Mouse (Mus musculus): Measurements from ENCODE around the gene Kras. TPM values are rescaled to one million over a fixed set of nuclear protein-coding genes. Genes with fewer than 3 reads are reported as not detected.

Kras gene
- polyA plus RNA-seq, 1 experiment from 2014 or later, result 86.8 TPM

DNA sequence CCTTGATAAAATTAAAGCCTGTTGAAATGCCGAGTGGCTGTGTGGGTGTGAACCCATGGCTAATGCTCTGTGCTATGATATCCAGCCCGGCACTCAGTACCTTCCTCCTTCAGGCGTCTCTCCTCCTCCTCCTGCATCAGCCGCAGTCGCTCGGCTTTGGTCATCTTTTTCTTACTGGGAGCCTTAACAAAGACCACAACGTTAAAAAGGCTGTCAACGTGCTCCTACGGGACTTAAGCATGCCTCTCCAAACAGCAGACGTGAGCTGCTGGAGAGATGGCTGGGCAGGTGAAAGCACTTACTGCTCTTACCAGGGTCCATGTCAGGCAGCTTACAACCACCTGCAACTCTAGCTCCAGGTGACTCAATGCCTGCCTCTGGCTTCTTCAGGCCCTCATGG lies 44.9 kb downstream of the Kras start:
- H3K4me1 ChIP-seq (ENCODE audit: control insufficient read depth, insufficient read depth, low read length), result peaks cover 2% of the 10 kb centered on the region
- H3K9ac ChIP-seq (ENCODE audit: low read depth, low read length), result no peak overlapping the region
- 68% methylated on average over 10 of the region's 10 CpGs for WGBS
- no peaks in the 10 kb centered on the region for H3K36me3 ChIP-seq (ENCODE audit: control insufficient read depth, insufficient read depth, low read length)
- no peak overlapping the region for H3K4me2 ChIP-seq (ENCODE audit: low read length)
- H3K9me3 ChIP-seq (replicated peaks; ENCODE audit: control insufficient read depth, low read length, poor library complexity, severe bottlenecking), result no peaks in the 10 kb centered on the region
- no peak overlapping the region for H3K4me3 ChIP-seq (ENCODE audit: low read depth, low read length)
- no peak for ATAC-seq
- H3K27ac ChIP-seq (ENCODE audit: low read length), result no peak overlapping the region
- H3K27me3 ChIP-seq (ENCODE audit: control insufficient read depth, insufficient read depth, low read depth, low read length), result no peaks in the 10 kb centered on the region

DNA sequence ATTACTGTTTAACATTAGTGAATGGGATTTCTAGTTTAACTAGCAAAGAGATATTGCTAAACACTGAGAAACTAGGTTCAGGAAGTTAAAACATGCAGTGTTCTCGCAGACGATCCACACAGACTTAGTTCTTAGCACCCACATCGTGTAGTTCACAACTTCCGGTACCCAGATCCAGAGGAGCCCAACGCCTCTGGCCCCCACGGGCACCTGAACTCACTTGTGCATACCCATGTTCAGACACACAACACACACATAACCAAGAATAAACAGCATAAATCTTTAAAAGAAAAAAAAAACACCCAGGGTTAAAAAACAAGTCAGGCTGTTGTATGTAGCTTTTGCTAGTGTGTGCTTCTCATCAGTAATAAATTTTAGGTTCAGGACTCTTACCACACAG lies 45.6 kb downstream of the Kras start:
- no peaks in the 10 kb centered on the region for H3K27me3 ChIP-seq (ENCODE audit: control insufficient read depth, insufficient read depth, low read depth, low read length)
- 94% methylated on average over 6 of the region's 6 CpGs for WGBS
- no peak overlapping the region for H3K9ac ChIP-seq (ENCODE audit: low read depth, low read length)
- no peaks in the 10 kb centered on the region for H3K4me1 ChIP-seq (ENCODE audit: control insufficient read depth, insufficient read depth, low read length)
- no peak overlapping the region for H3K27ac ChIP-seq (ENCODE audit: low read length)
- H3K4me3 ChIP-seq (ENCODE audit: low read depth, low read length), result no peak overlapping the region
- H3K9me3 ChIP-seq (replicated peaks; ENCODE audit: control insufficient read depth, low read length, poor library complexity, severe bottlenecking), result no peaks in the 10 kb centered on the region
- H3K4me2 ChIP-seq (ENCODE audit: low read length), result no peak overlapping the region
- ATAC-seq, result no peak
- no peaks in the 10 kb centered on the region for H3K36me3 ChIP-seq (ENCODE audit: control insufficient read depth, insufficient read depth, low read length)

- Histone ChIP-seq H3K4me3 (ENCODE audit: low read depth, low read length) (no peak overlapping the region), H3K27me3 (ENCODE audit: control insufficient read depth, insufficient read depth, low read depth, low read length) (no peaks in the 10 kb centered on the region), H3K9ac (ENCODE audit: low read depth, low read length) (no peak overlapping the region), H3K9me3 (replicated peaks; ENCODE audit: control insufficient read depth, low read length, poor library complexity, severe bottlenecking) (no peaks in the 10 kb centered on the region), H3K4me2 (ENCODE audit: low read length) (no peak overlapping the region), H3K4me1 (ENCODE audit: control insufficient read depth, insufficient read depth, low read length) (no peaks in the 10 kb centered on the region), H3K36me3 (ENCODE audit: control insufficient read depth, insufficient read depth, low read length) (no peaks in the 10 kb centered on the region), H3K27ac (ENCODE audit: low read length) (no peak overlapping the region)
- 78% methylated on average over 13 of the region's 13 CpGs for WGBS
- ATAC-seq, result no peak
Observed at GRCm38 (mm10) chr6:145202432-145203125, 47.5 kb downstream of the Kras start.

DNA sequence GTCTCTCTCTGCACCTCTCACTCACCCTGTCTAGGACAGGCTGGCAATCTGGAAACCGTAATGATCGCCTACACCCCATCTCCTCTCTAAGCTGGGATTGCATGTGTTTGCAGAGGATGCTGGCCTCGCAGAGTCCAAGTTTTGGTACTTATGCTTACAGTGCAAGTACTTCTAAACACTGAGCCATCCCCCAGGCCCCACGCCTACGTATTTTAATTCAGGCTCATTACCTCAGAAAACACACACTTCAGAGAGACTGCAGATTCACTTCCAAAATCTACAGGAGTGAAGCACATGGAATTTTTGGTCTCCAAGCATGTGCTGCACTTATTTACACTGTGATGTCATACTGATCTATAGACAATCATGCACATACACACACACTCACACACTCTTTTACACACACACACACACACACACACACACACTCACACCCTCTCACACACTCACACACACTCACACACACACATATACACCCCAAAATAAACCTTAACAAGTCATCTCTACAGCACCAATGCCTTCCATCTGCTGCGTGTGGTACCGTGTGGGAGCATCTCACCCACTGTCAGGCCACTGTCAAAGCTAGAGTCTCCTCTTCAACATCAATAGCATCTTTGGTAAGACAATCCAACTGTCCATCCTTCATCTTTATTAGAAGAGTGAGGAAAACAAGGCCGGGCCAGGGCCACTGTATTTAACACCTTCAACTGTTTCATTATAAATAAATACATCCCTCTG lies 51.9 kb downstream of the Kras start:
- Histone ChIP-seq H3K27me3 (ENCODE audit: control insufficient read depth, insufficient read depth, low read depth, low read length) (no peaks in the 10 kb centered on the region), H3K4me2 (ENCODE audit: low read length) (no peak overlapping the region), H3K4me1 (ENCODE audit: control insufficient read depth, insufficient read depth, low read length) (no peaks in the 10 kb centered on the region), H3K9ac (ENCODE audit: low read depth, low read length) (no peak overlapping the region), H3K27ac (ENCODE audit: low read length) (no peak overlapping the region), H3K4me3 (ENCODE audit: low read depth, low read length) (no peak overlapping the region), H3K9me3 (replicated peaks; ENCODE audit: control insufficient read depth, low read length, poor library complexity, severe bottlenecking) (no peaks in the 10 kb centered on the region), H3K36me3 (ENCODE audit: control insufficient read depth, insufficient read depth, low read length) (no peaks in the 10 kb centered on the region)
- 98% methylated on average over 8 of the region's 8 CpGs for WGBS
- no peak for ATAC-seq

DNA sequence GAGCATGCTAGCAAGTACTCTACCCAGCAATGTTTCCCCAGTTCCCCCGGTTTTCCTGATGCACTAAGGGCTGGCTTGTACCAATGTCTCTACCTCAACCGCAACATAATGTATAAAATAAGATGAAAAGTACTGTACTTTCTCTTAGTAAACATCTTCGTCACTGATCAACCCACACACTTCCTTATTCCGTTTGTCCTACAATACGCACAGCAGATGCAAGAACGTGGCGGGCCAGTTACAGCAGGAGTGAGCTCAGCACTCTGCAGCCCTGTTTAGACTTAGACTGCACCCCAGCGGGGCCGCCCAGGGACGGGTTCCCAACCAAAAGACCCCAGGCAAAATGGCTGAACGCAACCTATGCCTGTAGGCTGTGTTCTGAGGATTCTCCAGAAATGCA lies 56.6 kb downstream of the Kras start:
- Histone ChIP-seq H3K4me2 (ENCODE audit: low read length) (no peak overlapping the region), H3K9ac (ENCODE audit: low read depth, low read length) (no peak overlapping the region), H3K9me3 (replicated peaks; ENCODE audit: control insufficient read depth, low read length, poor library complexity, severe bottlenecking) (no peaks in the 10 kb centered on the region), H3K36me3 (ENCODE audit: control insufficient read depth, insufficient read depth, low read length) (no peaks in the 10 kb centered on the region), H3K27ac (ENCODE audit: low read length) (no peak overlapping the region), H3K27me3 (ENCODE audit: control insufficient read depth, insufficient read depth, low read depth, low read length) (no peaks in the 10 kb centered on the region), H3K4me1 (ENCODE audit: control insufficient read depth, insufficient read depth, low read length) (no peaks in the 10 kb centered on the region), H3K4me3 (ENCODE audit: low read depth, low read length) (no peak overlapping the region)
- 84% methylated on average over 11 of the region's 11 CpGs for WGBS
- ATAC-seq, result no peak

DNA sequence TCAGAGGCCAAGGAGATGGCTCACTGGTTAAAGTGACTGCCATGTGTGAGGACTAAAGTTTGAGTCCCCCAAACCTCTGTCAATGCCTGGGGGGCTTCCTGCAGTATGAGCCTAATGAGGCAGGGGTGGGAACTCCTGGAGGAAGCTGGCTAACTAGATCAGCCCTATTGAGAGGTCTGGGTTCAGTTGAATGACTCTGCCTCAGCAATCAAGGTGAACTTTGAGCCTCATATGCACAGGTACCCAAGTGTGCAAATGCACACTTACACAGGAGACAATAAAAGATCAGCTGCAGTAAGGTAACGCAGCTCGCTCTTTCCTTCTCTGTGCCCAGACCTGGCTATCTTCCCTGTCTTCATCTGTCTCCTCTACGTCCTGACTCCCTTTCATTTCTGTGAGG lies 57.0 kb downstream of the Kras start:
- Histone ChIP-seq H3K27me3 (ENCODE audit: control insufficient read depth, insufficient read depth, low read depth, low read length) (no peaks in the 10 kb centered on the region), H3K36me3 (ENCODE audit: control insufficient read depth, insufficient read depth, low read length) (no peaks in the 10 kb centered on the region), H3K9ac (ENCODE audit: low read depth, low read length) (no peak overlapping the region), H3K4me3 (ENCODE audit: low read depth, low read length) (no peak overlapping the region), H3K4me2 (ENCODE audit: low read length) (no peak overlapping the region), H3K4me1 (ENCODE audit: control insufficient read depth, insufficient read depth, low read length) (no peaks in the 10 kb centered on the region), H3K27ac (ENCODE audit: low read length) (no peak overlapping the region), H3K9me3 (replicated peaks; ENCODE audit: control insufficient read depth, low read length, poor library complexity, severe bottlenecking) (no peaks in the 10 kb centered on the region)
- 98% methylated on average over 3 of the region's 3 CpGs for WGBS
- no peak for ATAC-seq

- H3K36me3 ChIP-seq (ENCODE audit: control insufficient read depth, insufficient read depth, low read length), result no peaks in the 10 kb centered on the region
- no peaks in the 10 kb centered on the region for H3K4me1 ChIP-seq (ENCODE audit: control insufficient read depth, insufficient read depth, low read length)
- peak overlapping the region; percentile 42; the same call in 1 of the 2 replicates for H3K9ac ChIP-seq (ENCODE audit: low read depth, low read length)
- no peaks in the 10 kb centered on the region for H3K27me3 ChIP-seq (ENCODE audit: control insufficient read depth, insufficient read depth, low read depth, low read length)
- H3K4me3 ChIP-seq (ENCODE audit: low read depth, low read length), result peak overlapping the region; percentile 24; the same call in 1 of the 2 replicates
- no peaks in the 10 kb centered on the region for H3K9me3 ChIP-seq (replicated peaks; ENCODE audit: control insufficient read depth, low read length, poor library complexity, severe bottlenecking)
- H3K4me2 ChIP-seq (ENCODE audit: low read length), result peak overlapping the region; percentile 49
- ATAC-seq, result peak; percentile 71
- peak overlapping the region; percentile 73 for H3K27ac ChIP-seq (ENCODE audit: low read length)
- WGBS, result 61% methylated on average over 27 of the region's 27 CpGs
Observed at GRCm38 (mm10) chr6:145187093-145188088, 62.6 kb downstream of the Kras start.

- 92% methylated on average over 1 of the region's 1 CpGs for WGBS
Observed at GRCm38 (mm10) chr6:145186096-145186495, 63.9 kb downstream of the Kras start.

More at GRCm38 (mm10) chr6:145186096-145186495, 63.9 kb downstream of the Kras start:
- H3K9ac ChIP-seq (ENCODE audit: low read depth, low read length), result no peak overlapping the region
- no peak overlapping the region for H3K4me2 ChIP-seq (ENCODE audit: low read length)
- H3K27ac ChIP-seq (ENCODE audit: low read length), result no peak overlapping the region
- ATAC-seq, result no peak
- H3K27me3 ChIP-seq (ENCODE audit: control insufficient read depth, insufficient read depth, low read depth, low read length), result no peaks in the 10 kb centered on the region
- H3K36me3 ChIP-seq (ENCODE audit: control insufficient read depth, insufficient read depth, low read length), result no peaks in the 10 kb centered on the region
- no peaks in the 10 kb centered on the region for H3K4me1 ChIP-seq (ENCODE audit: control insufficient read depth, insufficient read depth, low read length)
- H3K9me3 ChIP-seq (replicated peaks; ENCODE audit: control insufficient read depth, low read length, poor library complexity, severe bottlenecking), result no peaks in the 10 kb centered on the region
- H3K4me3 ChIP-seq (ENCODE audit: low read depth, low read length), result no peak overlapping the region
